Mouse (Mus musculus) 3134 (cell line): ENCODE measurements around the gene Cuta.

Source experiments
- DNase-seq: peaks from one replicate; pipeline ENCODE4 v3.0.0-alpha.2; 2011; ENCODE audit warnings: low spot score; ENCODE audit not compliant: insufficient read length; ENCODE audit errors: extremely low read depth

Cuta gene

GRCm38 (mm10) chr17:26956895-26957294 is 17.5 kb upstream of the Cuta start:
- DNase-seq, result no peak

GRCm38 (mm10) chr17:26956309-26956708 is 16.9 kb upstream of the Cuta start:
- peak; percentile 64 for DNase-seq

GRCm38 (mm10) chr17:26953726-26954125 is 14.4 kb upstream of the Cuta start:
- no peak for DNase-seq

- no peak for DNase-seq
These were observed 13.8 kb upstream of the Cuta start for GRCm38 (mm10) chr17:26953201-26953600.

- no peak for DNase-seq
These were observed 12.8 kb upstream of the Cuta start for GRCm38 (mm10) chr17:26951952-26952877.

GRCm38 (mm10) chr17:26951406-26951805 is 12.0 kb upstream of the Cuta start:
- DNase-seq, result no peak

- no peak for DNase-seq
These were observed 11.4 kb upstream of the Cuta start for GRCm38 (mm10) chr17:26950560-26951288.

- no peak for DNase-seq
These were observed 10.5 kb upstream of the Cuta start for GRCm38 (mm10) chr17:26949866-26950265.

- peak; percentile 47 for DNase-seq
These were observed 9.7 kb upstream of the Cuta start for GRCm38 (mm10) chr17:26949051-26949577.

GRCm38 (mm10) chr17:26948316-26949050 is 9.1 kb upstream of the Cuta start:
- DNase-seq, result peak; percentile 59

GRCm38 (mm10) chr17:26947231-26948100 is 8.1 kb upstream of the Cuta start:
- DNase-seq, result no peak

- peak; percentile 60 for DNase-seq
These were observed 7.2 kb upstream of the Cuta start for GRCm38 (mm10) chr17:26946567-26946966.

GRCm38 (mm10) chr17:26945824-26946495 is 6.6 kb upstream of the Cuta start:
- no peak for DNase-seq

GRCm38 (mm10) chr17:26941841-26942570 is 2.6 kb upstream of the Cuta start:
- no peak for DNase-seq

GRCm38 (mm10) chr17:26941031-26941789 is 1.8 kb upstream of the Cuta start, which contains the start of gene Syngap1:
Gene Syngap1, plus strand, starts transcription at chr17:26941253.
- no peak for DNase-seq

GRCm38 (mm10) chr17:26939973-26940300 is 568 bp upstream of the Cuta start:
- no peak for DNase-seq

GRCm38 (mm10) chr17:26938731-26939130 is 638 bp downstream of the Cuta start:
- DNase-seq, result no peak
